Mouse (Mus musculus): ENCODE measurements around the gene Btbd9.

GRCm38 (mm10) chr17:30529632-30530541 lies 46.4 kb downstream of the Btbd9 start:
- TF ChIP-seq POLR2A (IDR thresholded peaks at IDR 0.05; ENCODE audit: low read depth, low read length) (no peak), CTCF (IDR thresholded peaks at IDR 0.05; ENCODE audit: extremely low read depth, insufficient read length, insufficient replicate concordance, low read depth, low read length) (no peak)

Data from small intestine, adult 2 months (tissue).